Mouse (Mus musculus): Measurements from ENCODE around the gene Ndufaf2. TPM values are rescaled to one million over a fixed set of nuclear protein-coding genes. Genes with fewer than 3 reads are reported as not detected.
A peak's percentile ranks its signal among the peaks of the same experiment; 100 is the strongest.

Ndufaf2 gene
- total and polyA plus RNA-seq, 3 experiments, result 12.4 to 28.8 (median 23.3) TPM

DNA sequence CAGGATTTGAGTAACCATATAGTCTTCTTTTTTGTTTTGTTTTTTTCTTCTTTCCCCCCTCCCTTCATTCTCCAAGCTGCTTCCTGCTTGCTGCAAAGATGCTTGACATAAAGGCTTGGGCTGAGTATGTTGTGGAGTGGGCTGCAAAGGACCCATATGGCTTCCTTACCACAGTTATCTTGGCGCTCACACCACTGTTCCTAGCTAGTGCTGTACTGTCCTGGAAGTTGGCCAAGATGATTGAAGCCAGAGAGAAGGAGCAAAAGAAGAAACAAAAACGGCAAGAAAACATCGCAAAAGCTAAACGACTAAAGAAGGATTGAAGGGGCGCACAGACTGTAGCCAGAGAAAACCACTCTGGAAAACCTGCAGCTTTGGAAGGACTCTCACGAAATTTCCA is 111.1 kb downstream of the Ndufaf2 start:
- intact Hi-C loops (cut with DNase I), result loop anchor here (10.0 kb wide), 1 partner anchor 267 kb away; the partner anchor contains the start of gene Depdc1b
- Histone ChIP-seq H3K27ac (no peak overlapping the region), H3K27me3 (ENCODE audit: control insufficient read depth, insufficient read depth, low read length) (no peaks in the 10 kb centered on the region), H3K36me3 (ENCODE audit: control insufficient read depth, insufficient read depth, low read length) (peaks cover 8% of the 10 kb centered on the region; the same call in 1 of the 2 replicates), H3K4me1 (ENCODE audit: control insufficient read depth, insufficient read depth, low read length) (peaks cover 8% of the 10 kb centered on the region), H3K79me2 (replicated peaks; ENCODE audit: control insufficient read depth, insufficient read depth, low read length) (no peaks in the 10 kb centered on the region), H3K9ac (ENCODE audit: low read depth, low read length) (no peak overlapping the region), H3K4me3 (no peak overlapping the region)
- no peak for TF ChIP-seq CTCF (IDR thresholded peaks at IDR 0.05)
- no peak for TF ChIP-seq POLR2A (IDR thresholded peaks at IDR 0.05; ENCODE audit: insufficient read depth, low read depth, low read length)
- no peak for TF ChIP-seq EP300 (IDR thresholded peaks at IDR 0.05; ENCODE audit: insufficient read depth, low read depth, low read length)
- DNase-seq, result no peak
- WGBS, result 70% methylated on average over 6 of the region's 6 CpGs

DNA sequence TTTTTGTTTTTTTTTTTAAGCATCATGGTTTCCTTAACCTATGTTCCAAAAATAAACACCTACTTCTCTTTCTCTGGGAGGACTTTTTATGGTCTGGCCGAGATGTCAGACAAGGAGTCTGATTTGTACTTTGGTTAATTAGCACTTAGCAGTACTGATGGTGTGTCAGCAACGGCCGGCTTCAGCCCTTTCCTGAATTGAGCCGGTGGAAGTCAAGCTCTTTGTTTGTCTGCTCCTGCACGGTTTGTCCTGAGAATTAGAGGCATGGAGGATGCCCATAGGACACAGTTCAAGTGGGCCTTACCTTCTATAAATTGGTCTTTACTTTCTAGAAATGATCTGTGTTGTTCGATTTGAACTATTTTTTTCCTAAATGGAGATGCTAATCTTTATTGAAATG is 111.5 kb downstream of the Ndufaf2 start:
- TF ChIP-seq POLR2A (IDR thresholded peaks at IDR 0.05; ENCODE audit: insufficient read depth, low read depth, low read length), result no peak
- TF ChIP-seq EP300 (IDR thresholded peaks at IDR 0.05; ENCODE audit: insufficient read depth, low read depth, low read length), result no peak
- TF ChIP-seq CTCF (IDR thresholded peaks at IDR 0.05), result no peak
- DNase-seq, result no peak
- Histone ChIP-seq H3K4me3 (no peak overlapping the region), H3K79me2 (replicated peaks; ENCODE audit: control insufficient read depth, insufficient read depth, low read length) (no peaks in the 10 kb centered on the region), H3K27me3 (ENCODE audit: control insufficient read depth, insufficient read depth, low read length) (no peaks in the 10 kb centered on the region), H3K27ac (no peak overlapping the region), H3K36me3 (ENCODE audit: control insufficient read depth, insufficient read depth, low read length) (peaks cover 8% of the 10 kb centered on the region; the same call in 1 of the 2 replicates), H3K9ac (ENCODE audit: low read depth, low read length) (no peak overlapping the region), H3K4me1 (ENCODE audit: control insufficient read depth, insufficient read depth, low read length) (peaks cover 8% of the 10 kb centered on the region)
- intact Hi-C loops (cut with DNase I), result loop anchor here (10.0 kb wide), 1 partner anchor 268 kb away; the partner anchor contains the start of gene Depdc1b
- WGBS, result 78% methylated on average over 6 of the region's 6 CpGs

GRCm38 (mm10) chr13:108046071-108046470 is 112.4 kb downstream of the Ndufaf2 start:
- Histone ChIP-seq H3K79me2 (replicated peaks; ENCODE audit: control insufficient read depth, insufficient read depth, low read length) (no peaks in the 10 kb centered on the region), H3K4me1 (ENCODE audit: control insufficient read depth, insufficient read depth, low read length) (peaks cover 8% of the 10 kb centered on the region), H3K36me3 (ENCODE audit: control insufficient read depth, insufficient read depth, low read length) (peaks cover 8% of the 10 kb centered on the region; the same call in 1 of the 2 replicates), H3K4me3 (no peak overlapping the region), H3K9ac (ENCODE audit: low read depth, low read length) (no peak overlapping the region), H3K27ac (no peak overlapping the region), H3K27me3 (ENCODE audit: control insufficient read depth, insufficient read depth, low read length) (no peaks in the 10 kb centered on the region)
- WGBS, result 93% methylated on average over 3 of the region's 3 CpGs
- TF ChIP-seq POLR2A (IDR thresholded peaks at IDR 0.05; ENCODE audit: insufficient read depth, low read depth, low read length) (no peak), EP300 (IDR thresholded peaks at IDR 0.05; ENCODE audit: insufficient read depth, low read depth, low read length) (no peak), CTCF (IDR thresholded peaks at IDR 0.05) (no peak)
- no peak for DNase-seq
- intact Hi-C loops (cut with DNase I), result loop anchor here (10.0 kb wide), 1 partner anchor 269 kb away; the partner anchor contains the start of gene Depdc1b

GRCm38 (mm10) chr13:108045646-108046045 is 112.8 kb downstream of the Ndufaf2 start:
- no peak for DNase-seq
- intact Hi-C loops (cut with DNase I), result loop anchor here (2.0 to 10.0 kb wide), 2 partner anchors 269 to 369 kb away; partner anchors contain the start of gene Depdc1b
- H3K4me1 ChIP-seq (ENCODE audit: control insufficient read depth, insufficient read depth, low read length), result peaks cover 8% of the 10 kb centered on the region
- no peaks in the 10 kb centered on the region for H3K27me3 ChIP-seq (ENCODE audit: control insufficient read depth, insufficient read depth, low read length)
- peaks cover 8% of the 10 kb centered on the region; the same call in 1 of the 2 replicates for H3K36me3 ChIP-seq (ENCODE audit: control insufficient read depth, insufficient read depth, low read length)
- peak overlapping the region; percentile 85; the same call in 1 of the 2 replicates for H3K4me3 ChIP-seq
- H3K27ac ChIP-seq, result no peak overlapping the region
- H3K79me2 ChIP-seq (replicated peaks; ENCODE audit: control insufficient read depth, insufficient read depth, low read length), result no peaks in the 10 kb centered on the region
- H3K9ac ChIP-seq (ENCODE audit: low read depth, low read length), result no peak overlapping the region
- WGBS, result 49% methylated on average over 3 of the region's 3 CpGs
- TF ChIP-seq CTCF (IDR thresholded peaks at IDR 0.05), result no peak
- no peak for TF ChIP-seq EP300 (IDR thresholded peaks at IDR 0.05; ENCODE audit: insufficient read depth, low read depth, low read length)
- no peak for TF ChIP-seq POLR2A (IDR thresholded peaks at IDR 0.05; ENCODE audit: insufficient read depth, low read depth, low read length)

- peak within 1 kb of the TSS; percentile 96 for H3K27ac ChIP-seq
- under 1% methylated on average over 67 of the region's 71 CpGs for WGBS
- DNase-seq, result peak; percentile 93
- H3K79me2 ChIP-seq (replicated peaks; ENCODE audit: control insufficient read depth, insufficient read depth, low read length), result no peaks in the 10 kb centered on the region
- intact Hi-C loops (cut with DNase I), result loop anchor here (1.0 to 10.0 kb wide), 7 partner anchors 83 to 717 kb away; partner anchors contain the start of gene Depdc1b
- peak within 1 kb of the TSS; percentile 96 for H3K9ac ChIP-seq (ENCODE audit: low read depth, low read length)
- H3K4me1 ChIP-seq (ENCODE audit: control insufficient read depth, insufficient read depth, low read length), result peaks cover 8% of the 10 kb centered on the region
- no peak; the same call in none of the 2 replicates for TF ChIP-seq CTCF (IDR thresholded peaks at IDR 0.05)
- TF ChIP-seq POLR2A (IDR thresholded peaks at IDR 0.05; ENCODE audit: insufficient read depth, low read depth, low read length), result peak; percentile 82
- TF ChIP-seq EP300 (IDR thresholded peaks at IDR 0.05; ENCODE audit: insufficient read depth, low read depth, low read length), result 0 out of 2 replicates have a peak, but pooled peaks have one; percentile 9
- peak within 1 kb of the TSS; percentile 85 for H3K4me3 ChIP-seq
- H3K27me3 ChIP-seq (ENCODE audit: control insufficient read depth, insufficient read depth, low read length), result no peaks in the 10 kb centered on the region
- peaks cover 8% of the 10 kb centered on the region; the same call in 1 of the 2 replicates for H3K36me3 ChIP-seq (ENCODE audit: control insufficient read depth, insufficient read depth, low read length)
Measured at GRCm38 (mm10) chr13:108044222-108044941, 114.0 kb downstream of the Ndufaf2 start, which contains the start of gene Smim15. Gene Smim15, plus strand, starts transcription at chr13:108044446.

Data from heart, adult 2 months (tissue).